Mouse (Mus musculus) liver, embryonic 14.5 days (tissue): ENCODE measurements at regions not wholly inside any gene's neighbourhood (a gene's known extent, or its start where the extent isn't known, plus 50 kb on each side); places are given as distances from the start of the nearest gene placed in this dataset.

ENCODE experiments used
- ATAC-seq: fragments of 200-750 bp; cut with Nextera tagmentation; 2 replicates; pipeline ENCODE4 v1.8.0; 2017; ENCODE audit warnings: moderate number of reproducible peaks, mild to moderate bottlenecking, moderate library complexity; ENCODE audit not compliant: insufficient read depth
- DNase-seq, 3 experiments: peaks; one replicate each; pipeline ENCODE4 v3.0.0-alpha.2; 2012 to 2013; ENCODE audit warnings: low read depth in 3 of 3, low spot score in 3 of 3
- H3K27ac ChIP-seq: fragments of 300-500 bp; sonication (generic); 2 replicates; pipeline ENCODE4 v1.5.1; 2014; ENCODE audit warnings: moderate library complexity, mild to moderate bottlenecking, control low read depth, inconsistent platforms
- H3K27me3 ChIP-seq: fragments of 300-500 bp; sonication (generic); 2 replicates; pipeline ENCODE4 v1.6.1; 2014; ENCODE audit warnings: mild to moderate bottlenecking, low read length, moderate library complexity; ENCODE audit not compliant: control insufficient read depth, insufficient read depth
- H3K36me3 ChIP-seq: fragments of 300-500 bp; sonication (generic); replicated peaks from 2 replicates; pipeline ENCODE4 v1.6.1; 2014; ENCODE audit warnings: low read depth; ENCODE audit not compliant: control insufficient read depth, insufficient read depth
- H3K4me1 ChIP-seq, 2 experiments: fragments of 200-500 bp in 1 of 2; fragments of 300-500 bp in 1 of 2; sonication (generic) in 1 of 2; replicated peaks; 2 replicates each; pipeline ENCODE4 v1.6.1; 2012 to 2014; ENCODE audit warnings: antibody characterized with exemption in 1 of 2, inconsistent platforms in 1 of 2, low read length in 1 of 2; ENCODE audit not compliant: control insufficient read depth in 2 of 2, insufficient read depth in 2 of 2
- H3K4me2 ChIP-seq: fragments of 300-500 bp; sonication (generic); 2 replicates; pipeline ENCODE4 v1.6.1; 2014; ENCODE audit warnings: low read depth, mild to moderate bottlenecking, control low read depth, moderate library complexity
- H3K4me3 ChIP-seq, 2 experiments: fragments of 200-500 bp in 1 of 2; fragments of 300-500 bp in 1 of 2; sonication (generic) in 1 of 2; 2 replicates each; pipeline ENCODE4 v1.5.1; 2012 to 2014; ENCODE audit warnings: low read depth in 2 of 2, low read length in 2 of 2, mild to moderate bottlenecking in 2 of 2, control low read depth in 1 of 2, inconsistent platforms in 1 of 2, moderate library complexity in 1 of 2; ENCODE audit not compliant: insufficient read depth in 1 of 2
- H3K9ac ChIP-seq: fragments of 300-500 bp; sonication (generic); replicated peaks from 2 replicates; pipeline ENCODE4 v1.6.1; 2014; ENCODE audit warnings: mild to moderate bottlenecking, control low read depth, moderate library complexity
- H3K9me3 ChIP-seq: fragments of 300-500 bp; sonication (generic); 2 replicates; pipeline ENCODE4 v1.6.1; 2016; ENCODE audit warnings: low read length, mixed read lengths; ENCODE audit not compliant: control insufficient read depth
- CTCF ChIP-seq: IDR thresholded peaks from 2 replicates; pipeline ENCODE4 v1.5.1; 2016; ENCODE audit warnings: antibody characterized with exemption, low read depth, control low read depth
- EP300 ChIP-seq: IDR thresholded peaks from 2 replicates; pipeline ENCODE4 v1.6.1; 2016; ENCODE audit warnings: antibody characterized with exemption, low read depth
- WGBS: fragments of 180-500 bp; shearing (Covaris S2); extraction: QIAGEN DNeasy Blood & Tissue Kit; methylation state at CpG from one replicate; pipeline ENCODE4 v1.1.7; 2014; ENCODE audit not compliant: insufficient replicate concordance; 5-methylcytosine and 5-hydroxymethylcytosine counted together

GRCm38 (mm10) chr3:149300002-149300401, 309.6 kb upstream of the Adgrl2 start:
- ATAC-seq = no peak
- H3K4me3 ChIP-seq = no peak overlapping the region
- no peaks in the 10 kb centered on the region for H3K36me3 ChIP-seq
- no peaks in the 10 kb centered on the region for H3K27me3 ChIP-seq
- H3K4me1 ChIP-seq = no peaks in the 10 kb centered on the region
- no peak overlapping the region for H3K27ac ChIP-seq
- no peak overlapping the region for H3K4me2 ChIP-seq
- no peak for DNase-seq
- WGBS = 64% methylated on average over 4 of the region's 4 CpGs
- TF ChIP-seq CTCF (no peak), EP300 (no peak)
- H3K9ac ChIP-seq = no peak overlapping the region
- H3K9me3 ChIP-seq = no peaks in the 10 kb centered on the region

DNA sequence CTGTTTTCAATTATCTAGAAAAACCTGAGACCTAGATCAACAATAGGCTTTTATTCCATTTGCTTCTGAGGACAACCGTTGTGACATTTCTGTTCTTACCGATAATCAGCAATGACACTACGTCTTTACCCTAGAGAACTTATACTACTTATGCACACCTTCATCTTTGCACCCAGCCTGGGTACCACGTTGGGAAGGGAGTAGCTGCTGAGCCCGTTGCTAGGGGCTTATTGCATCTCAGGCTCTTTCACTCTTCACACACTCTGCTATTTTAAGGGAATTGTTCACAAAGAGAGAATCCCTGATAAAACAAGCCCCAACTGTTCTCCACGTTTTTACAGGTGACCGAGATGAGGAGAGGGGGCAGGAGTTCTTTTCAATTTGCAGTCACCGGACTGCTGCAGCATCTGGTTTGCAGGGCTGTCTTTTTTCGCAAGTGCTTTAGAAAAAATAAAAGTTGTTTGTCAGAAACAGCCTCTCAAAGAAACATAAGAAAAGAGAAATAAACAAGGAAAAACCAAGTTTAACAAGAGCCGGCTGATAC, 306.1 kb upstream of the Adgrl2 start:
- no peaks in the 10 kb centered on the region for H3K27me3 ChIP-seq
- no peak overlapping the region for H3K9ac ChIP-seq
- ATAC-seq (no peak), DNase-seq (no peak)
- no peaks in the 10 kb centered on the region for H3K4me1 ChIP-seq
- 66% methylated on average over 10 of the region's 10 CpGs for WGBS
- no peaks in the 10 kb centered on the region for H3K9me3 ChIP-seq
- H3K27ac ChIP-seq = no peak overlapping the region
- no peak overlapping the region for H3K4me3 ChIP-seq
- H3K4me2 ChIP-seq = no peak overlapping the region
- no peaks in the 10 kb centered on the region for H3K36me3 ChIP-seq
- TF ChIP-seq EP300 (no peak), CTCF (no peak)

GRCm38 (mm10) chr3:149295942-149296341, 305.6 kb upstream of the Adgrl2 start:
- Histone ChIP-seq H3K9me3 (no peaks in the 10 kb centered on the region), H3K4me2 (no peak overlapping the region), H3K36me3 (no peaks in the 10 kb centered on the region), H3K27me3 (no peaks in the 10 kb centered on the region), H3K4me3 (no peak overlapping the region), H3K9ac (no peak overlapping the region), H3K4me1 (no peaks in the 10 kb centered on the region), H3K27ac (no peak overlapping the region)
- ATAC-seq (no peak), DNase-seq (no peak)
- WGBS = 71% methylated on average over 5 of the region's 7 CpGs
- TF ChIP-seq EP300 (no peak), CTCF (no peak)

DNA sequence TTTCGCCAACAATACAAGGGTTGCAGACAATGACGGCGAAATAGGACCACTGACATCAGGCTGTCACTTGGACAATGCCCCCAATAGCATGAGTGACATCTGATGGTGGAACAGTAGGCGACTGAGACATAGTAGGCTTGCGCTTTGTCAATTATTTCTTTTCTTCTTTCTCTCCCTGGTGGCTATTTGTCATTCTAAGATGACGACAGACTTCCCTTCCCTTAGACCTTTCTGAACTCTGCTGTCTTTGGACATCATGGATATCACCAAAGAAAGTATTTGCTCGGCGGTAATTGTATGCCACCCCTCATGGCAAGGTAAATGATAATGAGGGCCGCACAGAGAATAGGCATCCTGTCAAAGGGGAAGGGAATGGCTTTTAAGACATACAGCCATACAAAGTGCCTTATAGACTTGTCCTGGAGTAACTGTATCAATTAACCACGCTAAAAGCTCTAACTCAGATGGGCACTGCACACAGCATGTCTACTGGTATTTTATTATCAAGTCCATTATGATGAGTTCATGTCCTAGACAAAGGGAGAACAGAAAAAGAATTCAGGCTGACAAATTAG, 305.0 kb upstream of the Adgrl2 start:
- H3K4me2 ChIP-seq = no peak overlapping the region
- TF ChIP-seq CTCF (no peak), EP300 (no peak)
- ATAC-seq = no peak
- H3K9ac ChIP-seq = no peak overlapping the region
- 72% methylated on average over 10 of the region's 10 CpGs for WGBS
- H3K4me1 ChIP-seq = no peaks in the 10 kb centered on the region
- H3K9me3 ChIP-seq = no peaks in the 10 kb centered on the region
- DNase-seq = no peak
- H3K27me3 ChIP-seq = no peaks in the 10 kb centered on the region
- no peaks in the 10 kb centered on the region for H3K36me3 ChIP-seq
- no peak overlapping the region for H3K4me3 ChIP-seq
- no peak overlapping the region for H3K27ac ChIP-seq

DNA sequence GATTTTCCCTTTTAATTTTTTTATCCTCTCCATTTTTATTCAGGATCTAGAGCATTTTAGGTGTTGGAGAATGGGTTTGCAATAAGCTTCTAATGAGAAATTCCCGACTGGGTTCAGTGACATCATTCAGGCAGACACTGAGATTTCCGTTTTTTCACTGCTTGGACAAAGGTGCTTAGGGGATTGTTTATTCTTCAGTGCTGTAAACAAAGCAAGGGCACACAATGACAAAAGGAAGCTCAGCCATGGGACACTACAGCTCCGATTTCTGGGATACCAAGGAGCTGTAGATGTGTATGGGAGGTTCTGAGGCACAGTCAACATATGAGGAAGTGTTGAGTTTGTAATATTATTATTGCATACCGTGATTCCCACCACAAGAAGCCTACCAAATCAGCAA, 304.1 kb upstream of the Adgrl2 start:
- DNase-seq (no peak), ATAC-seq (no peak)
- no peaks in the 10 kb centered on the region for H3K36me3 ChIP-seq
- H3K4me3 ChIP-seq = no peak overlapping the region
- TF ChIP-seq CTCF = no peak
- TF ChIP-seq EP300 = no peak
- no peak overlapping the region for H3K9ac ChIP-seq
- H3K4me2 ChIP-seq = no peak overlapping the region
- 33% methylated on average over 4 of the region's 4 CpGs for WGBS
- H3K4me1 ChIP-seq = no peaks in the 10 kb centered on the region
- H3K27me3 ChIP-seq = no peaks in the 10 kb centered on the region
- H3K27ac ChIP-seq = no peak overlapping the region
- no peaks in the 10 kb centered on the region for H3K9me3 ChIP-seq
